Mouse (Mus musculus) left cerebral cortex, postnatal 10 days (tissue): ENCODE measurements at regions not wholly inside any gene's neighbourhood (a gene's known extent, or its start where the extent isn't known, plus 50 kb on each side); places are given as distances from the start of the nearest gene placed in this dataset.

Experiments
- DNase-seq, 2 experiments: peaks; one replicate each; pipeline ENCODE4 v3.0.0; 2021 to 2022; ENCODE audit warnings: low spot score in 2 of 2, mixed read lengths in 1 of 2; ENCODE audit errors: extremely low spot score in 1 of 2
- intact Hi-C: fragments of 180-260 bp; cut with DNase I; formaldehyde crosslinking; loops from one replicate; pipeline ENCODE4 v1.15.1; 2025

DNA sequence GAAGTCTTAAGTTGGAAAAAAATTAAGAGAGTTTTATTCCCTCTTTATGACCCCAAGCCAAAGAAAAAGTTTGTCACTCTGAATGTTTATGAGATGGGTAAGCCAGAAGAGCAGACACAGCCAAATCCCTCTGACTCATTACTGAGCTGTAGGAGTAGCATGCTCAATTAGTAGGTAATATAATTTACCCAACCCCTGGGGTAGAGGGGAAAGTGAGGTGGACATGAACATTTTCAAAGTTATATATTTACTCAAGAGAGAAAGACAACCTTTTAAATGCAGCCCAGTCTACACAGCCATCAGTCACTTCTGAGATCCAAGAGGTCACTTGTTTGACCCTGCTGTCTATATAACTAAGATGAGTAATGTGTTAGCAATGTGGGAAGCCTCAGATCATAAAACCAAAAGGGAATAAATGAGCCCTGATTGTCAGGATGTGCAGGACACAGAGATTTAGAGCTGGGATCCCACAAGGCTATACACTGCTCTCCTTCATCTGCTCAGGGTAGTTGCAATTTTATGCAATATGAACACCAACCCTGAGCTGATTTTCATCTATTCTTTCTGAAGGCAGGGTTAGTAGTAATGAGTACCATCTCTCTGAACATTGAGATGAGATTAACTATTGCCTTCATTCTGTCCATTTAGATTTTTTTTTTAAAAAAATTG is 114.7 kb upstream of the Ndp start:
- DNase-seq, result no peak
- intact Hi-C loops, result no loop called here

- intact Hi-C loops, result no loop called here
- DNase-seq, result no peak
Measured at GRCm38 (mm10) chrX:17017823-17018222, 106.2 kb upstream of the Ndp start.

DNA sequence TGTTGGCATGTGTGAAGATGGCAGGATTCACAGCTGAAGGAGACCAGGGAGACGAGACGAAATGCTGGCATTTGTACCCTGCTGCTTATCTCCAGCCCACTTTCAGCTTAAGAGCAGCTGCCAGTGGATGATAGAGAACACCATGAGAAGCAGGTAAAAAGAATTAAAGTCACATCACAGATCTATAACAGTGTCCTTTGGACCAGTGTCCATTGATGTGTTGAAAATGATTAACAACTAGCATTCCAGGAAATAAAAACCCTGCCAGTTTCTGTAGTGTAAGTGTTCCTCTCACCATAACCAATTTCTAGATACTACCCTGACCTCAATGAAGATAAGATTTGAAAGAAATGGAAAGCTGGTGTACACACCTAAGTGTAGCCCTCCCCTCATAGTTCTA is 97.6 kb upstream of the Ndp start:
- intact Hi-C loops, result no loop called here
- DNase-seq, result no peak

DNA sequence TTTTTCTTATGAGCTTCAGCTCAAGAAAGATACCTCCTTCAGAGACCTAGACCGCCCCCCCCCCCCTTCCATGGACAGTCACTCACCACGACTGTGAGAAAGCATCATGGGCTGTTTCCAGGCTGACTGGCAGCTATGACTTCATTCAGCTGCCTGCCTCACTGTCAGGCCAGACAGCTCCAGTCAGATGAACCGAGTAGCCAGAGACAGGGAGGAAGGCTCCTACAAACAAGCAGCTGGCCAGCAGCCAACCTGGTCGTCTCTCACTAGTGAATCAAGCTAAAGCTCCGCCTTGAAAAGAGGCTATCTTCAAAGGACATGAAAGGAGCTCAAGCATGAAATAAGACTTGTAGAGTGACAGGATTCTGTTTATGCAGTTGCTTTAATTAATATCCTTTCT is 87.0 kb upstream of the Ndp start:
- DNase-seq, result peak in 1 of 2 experiments; percentile 56

More for the DNA sequence above, 87.0 kb upstream of the Ndp start:
- intact Hi-C loops, result no loop called here
